Mouse (Mus musculus) lung, postnatal 0 days (tissue): ENCODE data around the gene Ccl2. TPM values are rescaled to one million over a fixed set of nuclear protein-coding genes. Genes with fewer than 3 reads are reported as not detected.

Source experiments
- ATAC-seq: fragments of 200-750 bp; cut with Nextera tagmentation; 2 replicates; pipeline ENCODE4 v1.8.0; 2017; ENCODE audit warnings: moderate library complexity
- DNase-seq: peaks from one replicate; pipeline ENCODE4 v3.0.0-alpha.2; 2016; ENCODE audit warnings: low spot score
- H3K27ac ChIP-seq: fragments of 300-500 bp; sonication (generic); 2 replicates; pipeline ENCODE4 v1.5.1; 2014; ENCODE audit warnings: antibody characterized with exemption, mild to moderate bottlenecking, low read length, mixed read lengths
- H3K27me3 ChIP-seq: fragments of 300-500 bp; sonication (generic); replicated peaks from 2 replicates; pipeline ENCODE4 v1.6.1; 2014; ENCODE audit warnings: low read length, mixed read lengths; ENCODE audit not compliant: insufficient read depth
- H3K36me3 ChIP-seq: fragments of 300-500 bp; sonication (generic); 2 replicates; pipeline ENCODE4 v1.6.1; 2014; ENCODE audit warnings: low read length, mixed read lengths; ENCODE audit not compliant: insufficient read depth
- H3K4me1 ChIP-seq: fragments of 300-500 bp; sonication (generic); 2 replicates; pipeline ENCODE4 v1.6.1; 2014; ENCODE audit warnings: antibody characterized with exemption, low read depth, low read length, mixed read lengths; ENCODE audit not compliant: insufficient read depth
- H3K4me2 ChIP-seq: fragments of 300-500 bp; sonication (generic); replicated peaks from 2 replicates; pipeline ENCODE4 v1.6.1; 2014; ENCODE audit warnings: low read depth, mild to moderate bottlenecking, low read length, moderate library complexity, mixed read lengths
- H3K4me3 ChIP-seq: fragments of 300-500 bp; sonication (generic); 2 replicates; pipeline ENCODE4 v1.5.1; 2014; ENCODE audit warnings: low read depth, low read length
- H3K9ac ChIP-seq: fragments of 300-500 bp; sonication (generic); replicated peaks from 2 replicates; pipeline ENCODE4 v1.6.1; 2014; ENCODE audit warnings: low read depth, mild to moderate bottlenecking
- H3K9me3 ChIP-seq: fragments of 300-500 bp; sonication (generic); 2 replicates; pipeline ENCODE4 v1.6.1; 2016; ENCODE audit warnings: low read length, mixed read lengths
- CTCF ChIP-seq: IDR thresholded peaks from 2 replicates; pipeline ENCODE4 v1.5.1; 2016; ENCODE audit warnings: antibody characterized with exemption, mild to moderate bottlenecking
- EP300 ChIP-seq: IDR thresholded peaks from 2 replicates; pipeline ENCODE4 v1.6.1; 2016; ENCODE audit warnings: antibody characterized with exemption, mild to moderate bottlenecking, control low read depth
- WGBS: fragments of 180-500 bp; shearing (Covaris S2); extraction: QIAGEN DNeasy Blood & Tissue Kit; methylation state at CpG from one replicate; pipeline ENCODE4 v1.1.7; 2014; 5-methylcytosine and 5-hydroxymethylcytosine counted together
- polyA plus RNA-seq: library from polyadenylated mRNA; unstranded; fragments of >200 nt; fragmentation: Nextera tagmentation; extraction: Ambion mirVana; gene quantifications from 2 replicates; pipeline ENCODE4 v1.2.1, GENCODE M21; 2015

The Ccl2 gene
- polyA plus RNA-seq, 1 experiment from 2014 or later: 3.4 TPM

GRCm38 (mm10) chr11:82078136-82078730, 42.9 kb downstream of the Ccl2 start:
- no peak for DNase-seq

GRCm38 (mm10) chr11:82080865-82081264, 45.5 kb downstream of the Ccl2 start:
- DNase-seq (no peak), ATAC-seq (no peak)
- Histone ChIP-seq H3K27ac (no peak overlapping the region), H3K36me3 (no peaks in the 10 kb centered on the region), H3K4me2 (no peak overlapping the region), H3K9ac (no peak overlapping the region), H3K4me1 (no peaks in the 10 kb centered on the region), H3K27me3 (no peaks in the 10 kb centered on the region), H3K4me3 (no peak overlapping the region), H3K9me3 (no peaks in the 10 kb centered on the region)
- 59% methylated on average over 3 of the region's 3 CpGs for WGBS
- no peak for TF ChIP-seq CTCF
- no peak for TF ChIP-seq EP300

More at GRCm38 (mm10) chr11:82078136-82078730, 42.9 kb downstream of the Ccl2 start:
- Histone ChIP-seq H3K4me2 (no peak overlapping the region), H3K27ac (no peak overlapping the region), H3K36me3 (no peaks in the 10 kb centered on the region), H3K9me3 (no peaks in the 10 kb centered on the region), H3K9ac (no peak overlapping the region), H3K27me3 (no peaks in the 10 kb centered on the region), H3K4me3 (no peak overlapping the region), H3K4me1 (no peaks in the 10 kb centered on the region)
- no peak for TF ChIP-seq CTCF
- TF ChIP-seq EP300: no peak
- ATAC-seq: no peak

GRCm38 (mm10) chr11:82084360-82084759, 49.0 kb downstream of the Ccl2 start:
- no peak for TF ChIP-seq CTCF
- TF ChIP-seq EP300: no peak
- H3K9me3 ChIP-seq: no peaks in the 10 kb centered on the region
- no peaks in the 10 kb centered on the region for H3K36me3 ChIP-seq
- H3K4me3 ChIP-seq: no peak overlapping the region
- H3K4me2 ChIP-seq: no peak overlapping the region
- 92% methylated on average over 3 of the region's 3 CpGs for WGBS
- no peak overlapping the region for H3K9ac ChIP-seq
- no peak for DNase-seq
- no peak overlapping the region for H3K27ac ChIP-seq
- no peaks in the 10 kb centered on the region for H3K27me3 ChIP-seq
- ATAC-seq: no peak
- no peaks in the 10 kb centered on the region for H3K4me1 ChIP-seq

Other genes starting within 250 kb of the Ccl2 start
- gene 5530401A14Rik, start 174.9 kb upstream of the Ccl2 start, polyA plus RNA-seq: not detected in 2 replicates
- 0.05 and 0.06 TPM in 2 replicates for gene Asic2, start 67.1 kb upstream of the Ccl2 start, polyA plus RNA-seq
- not detected in 2 replicates for gene Gm17268, start 3.0 kb downstream of the Ccl2 start, polyA plus RNA-seq
- gene Ccl7, start 10.1 kb downstream of the Ccl2 start, polyA plus RNA-seq: 3.4 and 8.1 TPM in 2 replicates
- gene Ccl11, start 22.3 kb downstream of the Ccl2 start, polyA plus RNA-seq: 26.6 and 31.3 TPM in 2 replicates
- 12.9 and 23.0 TPM in 2 replicates for gene Ccl12, start 66.3 kb downstream of the Ccl2 start, polyA plus RNA-seq
- 0.25 TPM in 1 of 2 replicates, not detected in the other for gene Ccl8, start 79.6 kb downstream of the Ccl2 start, polyA plus RNA-seq